Mouse (Mus musculus) embryonic facial prominence, embryonic 11.5 days (tissue): ENCODE data around the gene Ms4a7. TPM values are rescaled to one million over a fixed set of nuclear protein-coding genes. Genes with fewer than 3 reads are reported as not detected.
A peak's percentile ranks its signal among the peaks of the same experiment; 100 is the strongest.

Source experiments
- ATAC-seq: fragments of 200-750 bp; cut with Nextera tagmentation; replicated peaks from 2 replicates; pipeline ENCODE4 v1.8.0; 2017; ENCODE audit warnings: low read depth; ENCODE audit not compliant: insufficient number of reproducible peaks, low FRiP score, low TSS enrichment
- DNase-seq: peaks from one replicate; pipeline ENCODE4 v3.0.0-alpha.2; 2015; ENCODE audit warnings: low spot score
- H3K27ac ChIP-seq: fragments of 300-500 bp; sonication (generic); replicated peaks from 2 replicates; pipeline ENCODE4 v1.5.1; 2014; ENCODE audit warnings: mild to moderate bottlenecking, low read depth, low read length, control low read depth
- H3K27me3 ChIP-seq: fragments of 300-500 bp; sonication (generic); 2 replicates; pipeline ENCODE4 v1.6.1; 2014; ENCODE audit warnings: mild to moderate bottlenecking, low read length, moderate library complexity, mixed read lengths; ENCODE audit not compliant: control insufficient read depth, insufficient read depth
- H3K36me3 ChIP-seq: fragments of 300-500 bp; sonication (generic); replicated peaks from 2 replicates; pipeline ENCODE4 v1.6.1; 2014; ENCODE audit warnings: low read depth, mild to moderate bottlenecking, low read length, moderate library complexity, mixed read lengths; ENCODE audit not compliant: control insufficient read depth, insufficient read depth
- H3K4me1 ChIP-seq: fragments of 300-500 bp; sonication (generic); 2 replicates; pipeline ENCODE4 v1.6.1; 2014; ENCODE audit warnings: low read length, mixed read lengths; ENCODE audit not compliant: control insufficient read depth, insufficient read depth
- H3K4me2 ChIP-seq: fragments of 300-500 bp; sonication (generic); 2 replicates; pipeline ENCODE4 v1.6.1; 2014; ENCODE audit warnings: low read depth, mild to moderate bottlenecking, control low read depth, low read length, moderate library complexity
- H3K4me3 ChIP-seq: fragments of 300-500 bp; sonication (generic); 2 replicates; pipeline ENCODE4 v1.5.1; 2014; ENCODE audit warnings: low read depth, low read length, control low read depth
- H3K9ac ChIP-seq: fragments of 300-500 bp; sonication (generic); replicated peaks from 2 replicates; pipeline ENCODE4 v1.6.1; 2014; ENCODE audit warnings: mild to moderate bottlenecking, control low read depth, low read length
- H3K9me3 ChIP-seq: fragments of 300-500 bp; sonication (generic); replicated peaks from 2 replicates; pipeline ENCODE4 v1.6.1; 2016; ENCODE audit warnings: mild to moderate bottlenecking, low read length, inconsistent platforms, mixed read lengths; ENCODE audit not compliant: control insufficient read depth
- WGBS: fragments of 180-500 bp; shearing (Covaris S2); extraction: QIAGEN DNeasy Blood & Tissue Kit; methylation state at CpG from one replicate; pipeline ENCODE4 v1.1.7; 2014; 5-methylcytosine and 5-hydroxymethylcytosine counted together
- polyA plus RNA-seq: library from polyadenylated mRNA; unstranded; fragments of >200 nt; fragmentation: Nextera tagmentation; extraction: Ambion mirVana; gene quantifications from 2 replicates; pipeline ENCODE4 v1.2.1, GENCODE M21; 2014

The Ms4a7 gene
- 1.7 and 2.1 TPM in 2 replicates for polyA plus RNA-seq

GRCm38 (mm10) chr19:11335932-11336331 is at the start of gene Ms4a7:
Gene Ms4a7, minus strand, starts transcription at chr19:11336146.
- no peaks in the 10 kb centered on the region for H3K36me3 ChIP-seq
- H3K4me1 ChIP-seq = no peaks in the 10 kb centered on the region
- H3K4me2 ChIP-seq = no peak within 1 kb of the TSS
- no peaks in the 10 kb centered on the region for H3K9me3 ChIP-seq
- H3K4me3 ChIP-seq = no peak within 1 kb of the TSS
- no peak within 1 kb of the TSS for H3K9ac ChIP-seq
- no peaks in the 10 kb centered on the region for H3K27me3 ChIP-seq
- no peak within 1 kb of the TSS for H3K27ac ChIP-seq
- DNase-seq = no peak
- no peak for ATAC-seq
- WGBS = 84% methylated on average over 6 of the region's 6 CpGs

GRCm38 (mm10) chr19:11376399-11376798 is 40.5 kb upstream of the Ms4a7 start:
- ATAC-seq (no peak), DNase-seq (no peak)
- no peaks in the 10 kb centered on the region for H3K36me3 ChIP-seq
- H3K4me1 ChIP-seq = no peaks in the 10 kb centered on the region
- no peak overlapping the region for H3K27ac ChIP-seq
- no peaks in the 10 kb centered on the region for H3K27me3 ChIP-seq
- no peak overlapping the region for H3K4me3 ChIP-seq
- no peak overlapping the region for H3K4me2 ChIP-seq
- no peak overlapping the region for H3K9ac ChIP-seq
- WGBS = 77% methylated on average over 2 of the region's 2 CpGs
- no peaks in the 10 kb centered on the region for H3K9me3 ChIP-seq

- no peak within 1 kb of the TSS for H3K4me3 ChIP-seq
- no peak within 1 kb of the TSS for H3K9ac ChIP-seq
- no peak for ATAC-seq
- DNase-seq = no peak
- H3K4me1 ChIP-seq = no peaks in the 10 kb centered on the region
- 62% methylated on average over 2 of the region's 2 CpGs for WGBS
- no peaks in the 10 kb centered on the region for H3K36me3 ChIP-seq
- no peaks in the 10 kb centered on the region for H3K27me3 ChIP-seq
- no peak within 1 kb of the TSS for H3K4me2 ChIP-seq
- H3K9me3 ChIP-seq = no peaks in the 10 kb centered on the region
- H3K27ac ChIP-seq = no peak within 1 kb of the TSS
Observed at GRCm38 (mm10) chr19:11375273-11375672, 39.3 kb upstream of the Ms4a7 start, which contains the start of gene Ms4a4a. Gene Ms4a4a, plus strand, starts transcription at chr19:11375523.

- Histone ChIP-seq H3K27me3 (no peaks in the 10 kb centered on the region), H3K4me1 (no peaks in the 10 kb centered on the region), H3K4me3 (no peak overlapping the region), H3K9me3 (no peaks in the 10 kb centered on the region), H3K36me3 (no peaks in the 10 kb centered on the region), H3K4me2 (no peak overlapping the region), H3K27ac (no peak overlapping the region), H3K9ac (no peak overlapping the region)
- DNase-seq = no peak
- ATAC-seq = no peak
Observed at GRCm38 (mm10) chr19:11371181-11371580, 35.2 kb upstream of the Ms4a7 start.

- Histone ChIP-seq H3K4me3 (no peak overlapping the region), H3K4me1 (no peaks in the 10 kb centered on the region), H3K9ac (no peak overlapping the region), H3K36me3 (no peaks in the 10 kb centered on the region), H3K9me3 (no peaks in the 10 kb centered on the region), H3K27ac (no peak overlapping the region), H3K27me3 (no peaks in the 10 kb centered on the region), H3K4me2 (no peak overlapping the region)
- no peak for DNase-seq
- 78% methylated on average over 3 of the region's 3 CpGs for WGBS
- ATAC-seq = no peak
Observed at GRCm38 (mm10) chr19:11368310-11368709, 32.4 kb upstream of the Ms4a7 start.

GRCm38 (mm10) chr19:11362002-11362401 is 26.1 kb upstream of the Ms4a7 start:
- no peak overlapping the region for H3K4me3 ChIP-seq
- H3K4me2 ChIP-seq = no peak overlapping the region
- no peak for ATAC-seq
- no peaks in the 10 kb centered on the region for H3K4me1 ChIP-seq
- H3K9ac ChIP-seq = no peak overlapping the region
- H3K9me3 ChIP-seq = no peaks in the 10 kb centered on the region
- H3K36me3 ChIP-seq = no peaks in the 10 kb centered on the region
- DNase-seq = no peak
- H3K27me3 ChIP-seq = no peaks in the 10 kb centered on the region
- H3K27ac ChIP-seq = no peak overlapping the region

GRCm38 (mm10) chr19:11360106-11360505 is 24.2 kb upstream of the Ms4a7 start:
- H3K4me2 ChIP-seq = no peak overlapping the region
- H3K27ac ChIP-seq = no peak overlapping the region
- H3K27me3 ChIP-seq = no peaks in the 10 kb centered on the region
- DNase-seq (peak; percentile 1), ATAC-seq (no peak)
- H3K4me1 ChIP-seq = no peaks in the 10 kb centered on the region
- H3K9me3 ChIP-seq = no peaks in the 10 kb centered on the region
- WGBS = 70% methylated on average over 3 of the region's 3 CpGs
- H3K9ac ChIP-seq = no peak overlapping the region
- no peaks in the 10 kb centered on the region for H3K36me3 ChIP-seq
- no peak overlapping the region for H3K4me3 ChIP-seq

- Histone ChIP-seq H3K4me2 (no peak overlapping the region), H3K9me3 (no peaks in the 10 kb centered on the region), H3K4me1 (no peaks in the 10 kb centered on the region), H3K36me3 (no peaks in the 10 kb centered on the region), H3K27ac (no peak overlapping the region), H3K27me3 (no peaks in the 10 kb centered on the region), H3K9ac (no peak overlapping the region), H3K4me3 (no peak overlapping the region)
- DNase-seq = no peak
- ATAC-seq = no peak
- 80% methylated on average over 7 of the region's 7 CpGs for WGBS
Observed at GRCm38 (mm10) chr19:11355730-11356129, 19.8 kb upstream of the Ms4a7 start.
